11 mouse cellular contexts compared by ENCODE assay signal in the genomic region with DNA sequence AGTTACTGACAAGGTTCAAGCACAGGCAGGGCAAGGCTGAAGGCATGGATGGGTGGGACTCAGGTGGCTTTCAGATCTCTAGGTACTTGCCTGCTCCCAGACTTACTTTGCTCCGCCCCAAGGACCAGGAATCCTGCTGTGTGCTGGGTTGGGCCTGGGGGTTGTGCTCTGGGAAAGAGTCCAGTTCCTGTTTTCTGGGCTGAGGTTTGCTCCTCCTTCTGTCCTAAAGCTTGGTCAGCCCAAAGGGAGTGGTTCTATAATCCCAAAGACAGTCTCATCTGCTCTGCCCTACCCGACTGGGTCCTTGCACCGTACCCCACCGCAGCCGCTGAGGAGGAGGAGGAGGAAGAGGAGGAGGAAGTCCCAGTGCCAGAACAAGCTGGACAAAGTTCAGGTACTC. TPM values are rescaled to one million over a fixed set of nuclear protein-coding genes. Genes with fewer than 3 reads are reported as not detected.
A peak's percentile ranks its signal among the peaks of the same experiment; 100 is the strongest.
DNase-seq lines count a peak whose midpoint lies in the region; ATAC-seq and TF ChIP-seq lines count a peak whose summit lies in the region.
"Had no signal": no experiment of that assay in that cellular context is flagged by ENCODE, and none has a peak within 500 bp of the region (broad histone marks: within the 10 kb centered on the region; RNA-seq: fewer than 3 reads in every experiment).

A gene (plus strand): TSS at position 221 of the 400 bp plus-strand sequence.

- peak within 1 kb of the TSS; percentile 54 for H3K4me3 ChIP-seq in gastrocnemius, adult 2 months
- H3K4me3 ChIP-seq in lung, embryonic 16.5 days (ENCODE audit: low read length): no peak within 1 kb of the TSS
- no peak within 1 kb of the TSS for H3K4me3 ChIP-seq in lung, adult 2 months (replicated peaks; ENCODE audit: extremely low read depth, low read depth, low read length)
- peak within 1 kb of the TSS; percentile 21; the same call in 1 of the 2 replicates for H3K4me3 ChIP-seq in stomach, embryonic 15.5 days (replicated peaks)
- no peak within 1 kb of the TSS for H3K4me3 ChIP-seq in midbrain, embryonic 14.5 days (replicated peaks; ENCODE audit: low read depth, low read length)

- H3K27me3 ChIP-seq in lung, embryonic 16.5 days (ENCODE audit: control insufficient read depth, insufficient read depth, low read depth, low read length): no peaks in the 10 kb centered on the region
- H3K27me3 ChIP-seq in stomach, embryonic 15.5 days (replicated peaks): no peaks in the 10 kb centered on the region
- no peaks in the 10 kb centered on the region for H3K27me3 ChIP-seq in midbrain, embryonic 14.5 days (ENCODE audit: control insufficient read depth, insufficient read depth, low read length)

- no peaks in the 10 kb centered on the region for H3K9me3 ChIP-seq in lung, embryonic 16.5 days (ENCODE audit: control insufficient read depth, low read length)
- no peaks in the 10 kb centered on the region for H3K9me3 ChIP-seq in stomach, embryonic 15.5 days
- no peaks in the 10 kb centered on the region for H3K9me3 ChIP-seq in midbrain, embryonic 14.5 days (ENCODE audit: control insufficient read depth, low read length)

- 0 out of 2 replicates have a peak within 1 kb of the TSS, but pooled peaks have one; percentile 0 for H3K9ac ChIP-seq in lung, embryonic 16.5 days (ENCODE audit: low read length)
- no peak within 1 kb of the TSS for H3K9ac ChIP-seq in stomach, embryonic 15.5 days
- no peak within 1 kb of the TSS for H3K9ac ChIP-seq in midbrain, embryonic 14.5 days (replicated peaks; ENCODE audit: low read length)
- H3K9ac ChIP-seq: forebrain, postnatal 0 days had no signal

- peak; percentile 34 for ATAC-seq in lung, embryonic 16.5 days (ENCODE audit: low read depth)
- no peak; the same call in 1 of the 2 replicates for ATAC-seq in stomach, embryonic 15.5 days (ENCODE audit: insufficient read depth, low FRiP score, low read depth)
- no peak for ATAC-seq in midbrain, embryonic 14.5 days (ENCODE audit: low FRiP score, low TSS enrichment)
- ATAC-seq: forebrain, postnatal 0 days had no signal

- no peak for TF ChIP-seq POLR2A in lung, adult 2 months (IDR thresholded peaks at IDR 0.05; ENCODE audit: borderline replicate concordance, extremely low read depth, low read depth, low read length)

- H3K4me1 ChIP-seq in lung, embryonic 16.5 days (replicated peaks; ENCODE audit: control insufficient read depth, insufficient read depth, low read length): peaks cover 5% of the 10 kb centered on the region; the same call in 1 of the 2 replicates
- 0 out of 2 replicates have a peak, but pooled peaks cover 3% of the 10 kb centered on the region for H3K4me1 ChIP-seq in lung, adult 2 months (ENCODE audit: control insufficient read depth, insufficient read depth, low read length)
- H3K4me1 ChIP-seq in stomach, embryonic 15.5 days: peaks cover 14% of the 10 kb centered on the region
- no peaks in the 10 kb centered on the region for H3K4me1 ChIP-seq in midbrain, embryonic 14.5 days (ENCODE audit: control insufficient read depth, insufficient read depth, low read length)

- WGBS in lung, embryonic 16.5 days: 73% methylated on average over 5 of the region's 5 CpGs
- 71% methylated on average over 5 of the region's 5 CpGs for WGBS in lung, adult 2 months
- 46% methylated on average over 5 of the region's 5 CpGs for WGBS in stomach, embryonic 15.5 days
- WGBS in midbrain, embryonic 14.5 days: 83% methylated on average over 5 of the region's 5 CpGs

- no peak for DNase-seq in gastrocnemius, adult 2 months
- DNase-seq in gastrocnemius, postnatal 14 days: no peak
- DNase-seq in lung, adult 2 months: no peak
- DNase-seq in kidney, postnatal 10 days: peak; percentile 53
- no peak for DNase-seq in midbrain, embryonic 14.5 days
- no peak for DNase-seq in thymus, postnatal 25 days
- DNase-seq: forebrain, postnatal 0 days had no signal

- H3K27ac ChIP-seq in gastrocnemius, adult 2 months: no peak within 1 kb of the TSS
- H3K27ac ChIP-seq in lung, embryonic 16.5 days (ENCODE audit: low read length): peak within 1 kb of the TSS; percentile 1; the same call in 1 of the 2 replicates
- peak within 1 kb of the TSS; percentile 73 for H3K27ac ChIP-seq in stomach, embryonic 15.5 days
- H3K27ac ChIP-seq in midbrain, embryonic 14.5 days (replicated peaks; ENCODE audit: low read depth, low read length): no peak within 1 kb of the TSS

- intact Hi-C loops in gastrocnemius, adult 2 months (cut with DNase I): no loop called here
- intact Hi-C loops in gastrocnemius, postnatal 14 days (cut with DNase I; ENCODE audit: low total_unique reads): no loop called here

- TF ChIP-seq CTCF in gastrocnemius, adult 2 months (IDR thresholded peaks at IDR 0.05): no peak
- no peak for TF ChIP-seq CTCF in lung, adult 2 months (IDR thresholded peaks at IDR 0.05; ENCODE audit: insufficient read depth, low read length)

- no peak within 1 kb of the TSS for H3K4me2 ChIP-seq in lung, embryonic 16.5 days (ENCODE audit: low read depth, low read length)
- peak within 1 kb of the TSS; percentile 35 for H3K4me2 ChIP-seq in stomach, embryonic 15.5 days
- H3K4me2 ChIP-seq in midbrain, embryonic 14.5 days (ENCODE audit: low read length): no peak within 1 kb of the TSS
- H3K4me2 ChIP-seq: heart, embryonic 11.5 days had no signal

- H3K36me3 ChIP-seq in lung, embryonic 16.5 days (ENCODE audit: control insufficient read depth, insufficient read depth, low read length): no peaks in the 10 kb centered on the region
- H3K36me3 ChIP-seq in stomach, embryonic 15.5 days: no peaks in the 10 kb centered on the region
- H3K36me3 ChIP-seq in midbrain, embryonic 14.5 days (ENCODE audit: control insufficient read depth, insufficient read depth, low read length): no peaks in the 10 kb centered on the region

RNA-seq across cellular contexts. Expression of the gene that starts here (rescaled TPM):
- total RNA-seq in gastrocnemius, adult 2 months (2021): 1 to 10 TPM in 1 of 2 experiments, under 1 TPM in 1; 0.56 to 1.1 TPM
- total RNA-seq in gastrocnemius, postnatal 14 days (2021): 1 to 10 TPM; 1.7 to 1.9 TPM
- polyA plus RNA-seq in lung, embryonic 16.5 days (2015; fragmentation: Nextera tagmentation; extraction: Ambion mirVana): 1.1 and 1.5 TPM in 2 replicates
- polyA plus RNA-seq in lung, adult 2 months (2012; rRNA removed): 5.1 and 5.6 TPM in 2 replicates
- polyA plus RNA-seq in stomach, embryonic 15.5 days (2015; fragmentation: Nextera tagmentation; extraction: Ambion mirVana): 2.7 and 3.2 TPM in 2 replicates
- polyA plus RNA-seq in midbrain, embryonic 14.5 days (2014; fragmentation: Nextera tagmentation; extraction: Ambion mirVana): 1.3 TPM in 1 of 2 replicates, not detected in the other
- total RNA-seq: megakaryocyte-erythroid progenitor cell, adult 5-6 weeks had no signal

Comparison
In these comparisons a context has a peak if more than half of its experiments do, and no peak if none do; other contexts are left out.
1. H3K27ac ChIP-seq: peak in lung, embryonic 16.5 days (single experiment) and stomach, embryonic 15.5 days (single experiment); none in gastrocnemius, adult 2 months (single experiment) and midbrain, embryonic 14.5 days (single experiment).
2. H3K4me3 ChIP-seq: peak in gastrocnemius, adult 2 months (single experiment) and stomach, embryonic 15.5 days (single experiment); none in lung, embryonic 16.5 days (single experiment), lung, adult 2 months (single experiment) and midbrain, embryonic 14.5 days (single experiment).